Mouse (Mus musculus): ENCODE measurements around the gene Dyrk3. TPM values are rescaled to one million over a fixed set of nuclear protein-coding genes. Genes with fewer than 3 reads are reported as not detected.

The Dyrk3 gene
- polyA plus RNA-seq, 1 experiment, result 36.1 TPM

DNA sequence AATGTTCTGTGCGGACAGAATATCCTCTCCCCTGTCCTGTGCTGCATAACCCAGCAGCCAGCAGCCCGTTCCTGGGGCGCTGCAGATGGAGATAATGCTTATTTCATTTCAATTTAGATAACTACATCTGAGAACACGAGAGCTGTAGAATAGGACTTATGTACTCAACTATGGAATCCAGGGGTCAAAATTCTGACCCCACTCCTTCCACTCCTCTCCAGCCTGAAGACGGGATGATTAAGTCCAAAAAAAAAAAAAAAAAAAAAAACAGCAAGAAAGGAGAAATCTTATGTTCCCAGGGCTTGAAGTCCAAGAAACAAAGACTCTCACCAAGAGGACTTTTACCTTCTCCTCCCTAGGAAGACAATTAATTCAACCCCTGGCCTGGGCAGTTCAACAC is 55.0 kb downstream of the Dyrk3 start:
- TF ChIP-seq GATA1 (IDR thresholded peaks at IDR 0.05; ENCODE audit: low read length), result no peak

GRCm38 (mm10) chr1:131080686-131081085 is 57.5 kb downstream of the Dyrk3 start:
- no peak for TF ChIP-seq GATA1 (IDR thresholded peaks at IDR 0.05; ENCODE audit: low read length)

- no peak for TF ChIP-seq GATA1 (IDR thresholded peaks at IDR 0.05; ENCODE audit: low read length)
Observed at GRCm38 (mm10) chr1:131079762-131080161, 58.4 kb downstream of the Dyrk3 start.

DNA sequence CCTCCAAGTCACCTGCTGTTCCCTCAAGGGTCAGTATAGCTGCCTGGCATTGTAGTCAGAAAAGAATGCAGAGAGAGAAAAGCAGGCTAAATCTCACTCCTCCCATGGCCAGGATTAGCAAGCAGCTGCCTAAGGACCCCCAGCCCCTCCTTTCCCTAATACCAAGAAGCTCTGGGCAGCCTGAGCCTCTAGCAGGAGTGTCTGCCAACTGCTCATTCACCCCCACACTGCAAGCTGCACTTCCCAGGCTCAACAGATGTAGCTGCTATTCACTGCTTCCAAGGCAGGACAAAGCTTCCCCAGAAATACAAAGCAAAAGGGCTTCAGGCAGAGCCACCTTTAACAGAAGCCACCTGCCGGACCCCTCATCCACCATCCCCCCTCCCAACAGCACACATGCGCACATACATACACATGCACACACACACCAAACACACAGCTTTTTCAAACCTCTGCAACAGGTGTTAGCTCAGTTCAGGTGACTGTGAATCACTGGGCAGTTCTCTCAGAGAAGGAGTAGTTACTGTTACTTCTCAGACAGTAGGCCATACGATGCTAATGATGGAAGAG is 59.3 kb downstream of the Dyrk3 start:
- no peak for TF ChIP-seq GATA1 (IDR thresholded peaks at IDR 0.05; ENCODE audit: low read length)

Other genes starting within 250 kb of the Dyrk3 start
- gene Il20, start 226.9 kb downstream of the Dyrk3 start, polyA plus RNA-seq (2012), result not detected in 2 replicates
- gene Il19, start 198.2 kb downstream of the Dyrk3 start, polyA plus RNA-seq (2012), result not detected in 2 replicates
- gene Il10, start 118.5 kb downstream of the Dyrk3 start, polyA plus RNA-seq (2012), result not detected in 2 replicates
- gene Mapkapk2, start 40.5 kb downstream of the Dyrk3 start, polyA plus RNA-seq (2012), result 32.0 and 39.9 TPM in 2 replicates
- gene Eif2d, start 14.8 kb upstream of the Dyrk3 start, polyA plus RNA-seq (2012), result 47.1 and 57.8 TPM in 2 replicates
- gene Rassf5, start 106.9 kb upstream of the Dyrk3 start, polyA plus RNA-seq (2012), result not detected in 2 replicates
- gene Ikbke, start 141.3 kb upstream of the Dyrk3 start, polyA plus RNA-seq (2012), result 0.31 and 0.37 TPM in 2 replicates